Mouse (Mus musculus): ENCODE measurements at regions not wholly inside any gene's neighbourhood (a gene's known extent, or its start where the extent isn't known, plus 50 kb on each side); places are given as distances from the start of the nearest gene placed in this dataset.

DNA sequence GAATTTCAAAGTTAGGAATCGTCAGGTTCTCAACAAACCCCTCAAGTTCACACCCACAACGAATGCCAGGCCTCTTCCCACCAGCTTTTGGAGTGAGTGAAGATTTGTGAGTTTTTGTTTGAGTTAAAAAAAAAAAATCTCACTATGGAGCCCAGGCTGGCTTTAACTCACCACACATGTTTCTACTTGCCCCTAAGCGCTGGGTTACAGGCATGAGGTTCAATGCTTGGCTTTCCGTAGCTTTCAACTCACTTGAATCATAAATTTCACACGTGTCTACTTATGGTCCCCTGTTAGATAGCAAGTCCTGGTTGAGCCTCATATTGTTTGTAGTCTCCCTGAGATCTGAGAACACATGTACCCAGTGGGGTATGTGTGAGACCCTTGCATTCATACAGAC lies 122.8 kb upstream of the Efna5 start:
- Histone ChIP-seq H3K27me3 (ENCODE audit: low read depth, poor library complexity, severe bottlenecking) (no peaks in the 10 kb centered on the region), H3K4me1 (peaks cover 39% of the 10 kb centered on the region), H3K27ac (replicated peaks) (no peak overlapping the region), H3K4me3 (no peak overlapping the region), H3K9me3 (replicated peaks) (no peaks in the 10 kb centered on the region), H3K36me3 (no peaks in the 10 kb centered on the region)
- 89% methylated on average over 5 of the region's 5 CpGs for WGBS
- no peak for DNase-seq (ENCODE audit: low spot score)

DNA sequence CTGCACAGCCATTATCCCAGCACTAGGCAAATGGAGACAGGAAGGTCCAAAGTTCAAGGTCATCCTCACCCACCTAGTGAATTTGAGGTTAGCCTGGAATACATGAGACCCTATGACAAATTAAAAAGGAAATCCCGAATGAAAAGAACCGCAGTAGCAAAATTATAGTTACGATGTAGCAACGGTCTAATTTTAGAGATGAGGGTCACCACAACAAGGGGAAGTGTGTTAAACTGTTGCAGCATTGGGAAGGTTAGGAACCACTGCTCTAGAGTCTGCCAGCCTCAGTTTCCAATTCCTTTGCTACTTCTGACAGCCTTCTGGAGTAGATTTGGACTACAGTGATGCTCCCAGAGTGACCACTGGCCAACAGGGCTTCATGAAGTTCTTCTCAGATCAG lies 121.6 kb upstream of the Efna5 start:
- WGBS, result 95% methylated on average over 4 of the region's 4 CpGs

DNA sequence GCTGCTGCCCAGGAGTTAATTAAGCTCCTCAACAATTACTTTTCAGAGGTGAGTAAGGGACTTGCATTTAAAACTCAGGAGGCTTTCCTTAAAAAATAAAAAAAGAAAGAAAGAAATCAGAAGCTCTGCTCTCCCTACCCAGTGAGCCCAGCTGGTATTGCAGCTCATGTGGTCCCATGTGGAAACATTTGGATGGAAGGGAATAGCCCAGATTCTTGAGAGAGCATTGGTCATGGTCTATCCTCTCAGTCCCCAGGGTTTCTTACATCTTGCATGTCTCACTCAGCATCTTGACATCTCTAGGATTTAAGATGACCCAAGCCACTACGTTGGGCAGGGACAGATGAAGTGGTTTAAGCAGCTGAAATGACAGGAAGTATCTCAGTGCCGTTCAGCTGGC lies 120.8 kb upstream of the Efna5 start:
- no peak for DNase-seq (ENCODE audit: low spot score)
- WGBS, result 85% methylated on average over 2 of the region's 2 CpGs
- peaks cover 29% of the 10 kb centered on the region for H3K4me1 ChIP-seq
- H3K9me3 ChIP-seq (replicated peaks), result no peaks in the 10 kb centered on the region
- H3K4me3 ChIP-seq, result no peak overlapping the region
- no peak overlapping the region for H3K27ac ChIP-seq (replicated peaks)
- no peaks in the 10 kb centered on the region for H3K36me3 ChIP-seq
- H3K27me3 ChIP-seq (ENCODE audit: low read depth, poor library complexity, severe bottlenecking), result no peaks in the 10 kb centered on the region

More for the DNA sequence above, 121.6 kb upstream of the Efna5 start:
- DNase-seq (ENCODE audit: low spot score), result no peak
- Histone ChIP-seq H3K4me3 (no peak overlapping the region), H3K4me1 (peaks cover 29% of the 10 kb centered on the region), H3K36me3 (no peaks in the 10 kb centered on the region), H3K9me3 (replicated peaks) (no peaks in the 10 kb centered on the region), H3K27ac (replicated peaks) (no peak overlapping the region), H3K27me3 (ENCODE audit: low read depth, poor library complexity, severe bottlenecking) (no peaks in the 10 kb centered on the region)

DNA sequence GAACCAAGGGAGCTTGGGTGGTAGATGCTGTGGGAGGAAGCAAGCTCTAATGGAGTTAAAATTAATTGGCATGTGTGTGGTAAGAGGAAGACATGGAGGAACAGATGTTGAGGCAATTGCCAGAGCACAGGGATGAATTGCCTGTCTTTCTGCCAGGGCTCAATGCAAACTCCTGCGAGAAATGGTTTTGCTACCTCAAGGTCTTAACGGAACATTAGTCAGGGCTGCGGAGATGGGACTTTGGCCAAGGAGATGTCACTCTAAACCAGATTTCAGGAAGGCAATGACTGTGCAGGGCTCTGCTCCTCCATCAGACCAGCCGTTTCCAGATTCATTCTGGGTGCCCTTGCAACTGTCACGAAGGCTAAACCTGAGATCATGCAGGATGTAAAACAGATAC lies 116.6 kb upstream of the Efna5 start:
- Histone ChIP-seq H3K4me1 (peaks cover 12% of the 10 kb centered on the region), H3K36me3 (no peaks in the 10 kb centered on the region), H3K4me3 (no peak overlapping the region), H3K9me3 (replicated peaks) (no peaks in the 10 kb centered on the region), H3K27me3 (ENCODE audit: low read depth, poor library complexity, severe bottlenecking) (no peaks in the 10 kb centered on the region), H3K27ac (replicated peaks) (no peak overlapping the region)
- WGBS, result 96% methylated on average over 5 of the region's 5 CpGs
- no peak for DNase-seq (ENCODE audit: low spot score)

DNA sequence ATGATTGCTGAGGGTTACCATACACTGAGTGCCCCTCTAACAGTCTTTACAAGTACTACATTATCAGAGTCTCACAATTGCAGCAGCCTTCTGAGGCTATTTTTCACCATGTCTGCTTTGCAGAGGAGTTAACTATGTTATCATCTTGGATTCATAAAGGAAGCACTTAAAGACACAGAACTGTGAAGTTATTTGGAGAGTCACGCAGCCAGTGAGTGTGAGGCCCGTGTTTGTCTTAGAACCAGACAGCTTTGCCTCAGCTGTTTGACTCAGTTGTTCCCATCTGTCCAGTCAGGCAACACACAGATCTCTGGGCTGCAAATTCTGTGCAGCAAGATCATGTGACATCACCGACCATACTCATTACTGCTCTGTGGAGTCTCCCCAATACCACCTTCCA lies 114.2 kb upstream of the Efna5 start:
- WGBS, result 86% methylated on average over 3 of the region's 3 CpGs
- Histone ChIP-seq H3K4me1 (peaks cover 12% of the 10 kb centered on the region), H3K27ac (replicated peaks) (no peak overlapping the region), H3K27me3 (ENCODE audit: low read depth, poor library complexity, severe bottlenecking) (no peaks in the 10 kb centered on the region), H3K36me3 (no peaks in the 10 kb centered on the region), H3K9me3 (replicated peaks) (no peaks in the 10 kb centered on the region), H3K4me3 (no peak overlapping the region)
- DNase-seq (ENCODE audit: low spot score), result no peak

DNA sequence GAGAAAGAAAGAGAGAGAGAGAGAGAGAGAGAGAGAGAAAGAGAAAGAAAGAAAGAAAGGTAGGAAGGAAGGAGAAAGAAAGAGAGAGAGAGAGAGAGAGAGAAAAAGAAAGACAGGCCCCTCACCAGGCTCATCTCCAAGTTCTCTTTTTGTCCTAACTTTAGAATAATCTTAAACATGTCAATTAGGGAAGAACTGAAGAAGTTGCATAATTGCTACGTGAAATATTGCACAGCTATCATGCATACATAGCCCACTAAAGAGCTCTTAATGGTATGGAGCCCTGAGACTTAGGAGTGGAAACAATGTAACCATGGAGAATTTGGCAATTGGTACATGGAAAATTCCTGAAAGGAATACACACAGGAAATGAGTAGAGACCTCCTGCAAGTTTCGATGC lies 111.9 kb upstream of the Efna5 start:
- WGBS, result 91% methylated on average over 2 of the region's 2 CpGs
- no peaks in the 10 kb centered on the region for H3K27me3 ChIP-seq (ENCODE audit: low read depth, poor library complexity, severe bottlenecking)
- H3K36me3 ChIP-seq, result no peaks in the 10 kb centered on the region
- H3K4me3 ChIP-seq, result no peak overlapping the region
- DNase-seq (ENCODE audit: low spot score), result no peak
- no peak overlapping the region for H3K27ac ChIP-seq (replicated peaks)
- no peaks in the 10 kb centered on the region for H3K4me1 ChIP-seq
- H3K9me3 ChIP-seq (replicated peaks), result no peaks in the 10 kb centered on the region

DNA sequence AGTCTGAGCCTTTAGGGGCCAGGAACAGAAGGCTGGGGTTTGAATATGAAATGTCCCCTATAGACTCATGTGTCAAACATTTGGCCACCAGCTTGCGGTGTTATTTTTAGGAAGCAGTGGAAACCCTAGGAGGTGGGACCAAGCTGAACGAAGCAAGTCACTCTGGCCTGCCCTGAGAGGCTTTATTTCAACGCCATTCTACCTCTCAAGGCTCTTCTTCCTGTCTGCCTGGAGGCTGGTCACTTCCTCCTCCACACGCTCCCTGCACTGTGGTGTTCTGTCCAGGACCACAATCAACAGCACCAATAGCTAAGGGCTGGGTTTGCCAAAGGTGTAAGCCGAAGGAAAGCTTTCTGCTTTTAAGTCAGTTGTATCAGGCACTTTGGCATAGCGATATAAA lies 105.2 kb upstream of the Efna5 start:
- DNase-seq (ENCODE audit: low spot score), result no peak
- Histone ChIP-seq H3K9me3 (replicated peaks) (no peaks in the 10 kb centered on the region), H3K36me3 (no peaks in the 10 kb centered on the region), H3K27me3 (ENCODE audit: low read depth, poor library complexity, severe bottlenecking) (no peaks in the 10 kb centered on the region), H3K4me1 (peaks cover 5% of the 10 kb centered on the region; the same call in 1 of the 2 replicates), H3K27ac (replicated peaks) (no peak overlapping the region), H3K4me3 (no peak overlapping the region)
- WGBS, result 76% methylated on average over 6 of the region's 6 CpGs

DNA sequence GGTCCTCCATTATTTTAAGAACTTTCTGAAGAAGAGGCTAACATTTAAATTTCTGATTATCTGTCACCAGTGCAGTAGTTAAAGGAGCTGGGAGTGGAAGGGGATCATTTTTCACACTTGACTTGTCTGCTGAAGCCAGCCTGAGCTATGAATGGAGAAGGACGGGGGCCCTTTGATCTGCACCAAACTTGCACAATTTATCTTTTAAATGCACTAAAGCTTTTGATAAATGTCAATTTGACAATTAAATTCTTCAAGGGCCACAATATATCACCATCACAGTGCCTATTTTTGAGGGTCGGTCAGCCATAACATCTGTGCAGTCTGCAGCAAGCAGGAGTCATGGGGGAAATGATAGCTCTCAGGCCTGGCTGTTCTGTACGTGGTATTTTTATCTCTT lies 99.2 kb upstream of the Efna5 start:
- 40% methylated on average over 3 of the region's 3 CpGs for WGBS
- Histone ChIP-seq H3K4me1 (peaks cover 32% of the 10 kb centered on the region), H3K4me3 (no peak overlapping the region), H3K9me3 (replicated peaks) (no peaks in the 10 kb centered on the region; the same call in 1 of the 2 replicates), H3K36me3 (no peaks in the 10 kb centered on the region), H3K27ac (replicated peaks) (no peak overlapping the region), H3K27me3 (ENCODE audit: low read depth, poor library complexity, severe bottlenecking) (no peaks in the 10 kb centered on the region)
- no peak for DNase-seq (ENCODE audit: low spot score)

DNA sequence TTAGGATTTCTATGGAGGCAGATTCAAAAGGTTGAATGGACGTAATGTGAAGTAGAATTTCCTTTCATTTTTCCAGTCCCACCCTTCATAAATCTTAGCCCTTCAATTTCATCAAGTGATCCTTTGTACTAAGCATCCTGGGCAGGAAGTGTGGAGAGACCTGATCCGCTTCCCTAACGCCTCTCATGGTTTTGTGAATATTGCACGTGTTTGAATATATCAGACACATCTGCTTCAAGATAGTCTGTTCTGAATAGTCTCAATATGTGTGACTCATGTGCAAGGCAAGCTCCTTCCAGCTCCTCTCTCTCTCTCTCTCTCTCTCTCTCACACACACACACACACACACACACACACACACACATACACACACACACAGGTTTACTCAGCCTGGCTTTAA lies 96.4 kb upstream of the Efna5 start:
- Histone ChIP-seq H3K27ac (replicated peaks) (no peak overlapping the region), H3K4me1 (peaks cover 44% of the 10 kb centered on the region)
- 86% methylated on average over 4 of the region's 4 CpGs for WGBS

DNA sequence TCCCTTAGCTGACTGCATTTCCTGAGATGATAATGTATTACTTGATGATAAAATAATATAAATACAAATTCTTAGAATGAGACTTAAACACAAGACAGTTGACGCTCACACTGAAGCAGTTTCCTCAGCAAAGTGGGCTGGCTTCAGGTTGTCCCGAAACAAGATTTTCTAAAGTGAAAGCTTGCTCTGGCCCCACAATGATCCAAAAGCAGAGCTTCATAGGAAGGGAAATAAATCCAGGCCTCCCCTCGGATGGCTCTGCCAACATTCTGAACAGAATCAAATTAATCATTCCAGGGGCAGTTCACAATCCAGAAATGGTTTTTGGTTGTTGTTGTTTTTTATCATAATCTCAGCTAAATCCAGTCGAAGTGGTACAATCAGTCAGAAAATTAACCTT lies 96.0 kb upstream of the Efna5 start:
- H3K27me3 ChIP-seq (ENCODE audit: low read depth, poor library complexity, severe bottlenecking), result no peaks in the 10 kb centered on the region
- no peak overlapping the region for H3K27ac ChIP-seq (replicated peaks)
- H3K4me3 ChIP-seq, result no peak overlapping the region
- DNase-seq (ENCODE audit: low spot score), result no peak
- H3K4me1 ChIP-seq, result peaks cover 44% of the 10 kb centered on the region
- no peaks in the 10 kb centered on the region for H3K36me3 ChIP-seq
- 94% methylated on average over 4 of the region's 4 CpGs for WGBS
- no peaks in the 10 kb centered on the region; the same call in 1 of the 2 replicates for H3K9me3 ChIP-seq (replicated peaks)

More for the DNA sequence above, 96.4 kb upstream of the Efna5 start:
- H3K36me3 ChIP-seq, result no peaks in the 10 kb centered on the region
- no peak for DNase-seq (ENCODE audit: low spot score)
- H3K9me3 ChIP-seq (replicated peaks), result no peaks in the 10 kb centered on the region; the same call in 1 of the 2 replicates
- no peaks in the 10 kb centered on the region for H3K27me3 ChIP-seq (ENCODE audit: low read depth, poor library complexity, severe bottlenecking)
- H3K4me3 ChIP-seq, result no peak overlapping the region

DNA sequence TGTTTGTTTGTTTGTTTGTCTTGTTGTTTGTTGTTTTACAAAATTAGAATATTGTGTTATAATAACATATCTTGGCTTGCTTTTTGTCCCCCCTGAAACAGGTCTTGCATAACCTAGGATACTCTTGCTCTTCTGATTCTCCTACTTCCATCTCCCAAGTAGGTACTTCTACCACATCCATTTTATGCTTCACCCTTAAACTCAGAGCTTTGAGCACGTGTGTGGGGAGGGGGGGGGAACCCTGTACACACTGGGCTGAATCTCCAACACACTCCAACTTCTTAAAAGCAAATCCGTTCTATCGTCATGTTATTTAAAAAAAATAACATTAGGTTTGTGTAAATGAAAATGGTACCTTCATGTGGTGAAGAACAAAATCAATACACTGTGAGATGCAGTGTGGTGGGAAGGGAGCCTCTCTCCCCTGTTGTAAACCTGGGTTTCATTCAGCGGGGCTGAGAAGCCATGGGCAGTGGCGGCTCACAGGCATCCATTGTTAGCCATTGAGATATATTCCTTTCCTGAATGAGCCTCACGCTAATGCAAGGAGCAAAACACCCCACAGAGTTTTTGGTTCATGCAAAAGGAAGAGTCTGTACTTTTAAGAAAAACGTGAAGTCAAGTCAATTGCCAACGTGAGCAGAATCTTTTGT lies 93.6 kb upstream of the Efna5 start:
- no peaks in the 10 kb centered on the region for H3K36me3 ChIP-seq
- no peak overlapping the region for H3K4me3 ChIP-seq
- 63% methylated on average over 8 of the region's 8 CpGs for WGBS
- 0 out of 2 replicates have a peak overlapping the region, but pooled peaks have one; percentile 33 for H3K27ac ChIP-seq (replicated peaks)
- DNase-seq (ENCODE audit: low spot score), result no peak
- H3K9me3 ChIP-seq (replicated peaks), result no peaks in the 10 kb centered on the region; the same call in 1 of the 2 replicates
- H3K27me3 ChIP-seq (ENCODE audit: low read depth, poor library complexity, severe bottlenecking), result no peaks in the 10 kb centered on the region
- H3K4me1 ChIP-seq, result peaks cover 25% of the 10 kb centered on the region

DNA sequence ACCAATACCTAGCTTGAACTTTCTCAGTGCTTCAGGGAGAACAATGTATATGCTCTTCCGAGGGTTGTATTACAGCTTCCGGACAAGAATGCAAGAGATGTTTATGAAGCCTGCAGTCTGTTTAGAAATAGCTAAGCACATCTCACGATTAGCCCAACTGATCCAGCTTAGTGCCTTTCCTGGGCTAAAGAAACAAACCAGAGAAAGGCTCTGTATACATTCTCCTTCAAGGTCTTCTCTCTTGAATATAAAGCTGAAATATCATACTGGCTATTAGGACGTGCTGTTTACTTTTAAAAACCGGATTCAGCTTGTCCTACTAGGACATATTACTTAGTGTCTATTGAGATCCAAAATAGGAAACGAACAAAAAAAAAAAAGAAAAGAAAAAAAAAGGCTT lies 87.9 kb upstream of the Efna5 start:
- Histone ChIP-seq H3K9me3 (replicated peaks) (no peaks in the 10 kb centered on the region), H3K4me3 (no peak overlapping the region), H3K27ac (replicated peaks) (no peak overlapping the region), H3K4me1 (0 out of 2 replicates have a peak, but pooled peaks cover 4% of the 10 kb centered on the region), H3K36me3 (no peaks in the 10 kb centered on the region), H3K27me3 (ENCODE audit: low read depth, poor library complexity, severe bottlenecking) (0 out of 2 replicates have a peak, but pooled peaks cover 4% of the 10 kb centered on the region)
- DNase-seq (ENCODE audit: low spot score), result no peak
- 80% methylated on average over 6 of the region's 6 CpGs for WGBS

DNA sequence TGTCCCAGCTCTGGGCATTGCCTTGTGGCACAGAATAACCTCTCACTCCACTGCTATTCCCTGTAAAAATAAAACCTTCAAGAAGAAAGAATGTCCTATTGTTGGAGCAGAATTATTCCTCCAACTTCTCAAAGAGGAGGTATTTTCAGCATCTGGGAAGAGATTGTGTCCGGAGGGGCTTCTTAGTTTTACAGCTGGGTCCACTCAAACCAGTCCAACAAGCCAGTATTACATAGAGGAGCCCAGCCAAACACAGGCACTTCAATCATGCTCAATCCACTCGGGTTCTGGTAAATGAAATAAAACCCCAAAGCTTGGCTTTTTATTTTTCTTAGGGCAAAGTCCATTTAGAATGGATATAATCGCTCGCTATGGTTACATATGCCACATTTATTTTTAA lies 82.7 kb upstream of the Efna5 start:
- Histone ChIP-seq H3K9me3 (replicated peaks) (no peaks in the 10 kb centered on the region), H3K4me3 (no peak overlapping the region), H3K36me3 (no peaks in the 10 kb centered on the region), H3K27ac (replicated peaks) (peak overlapping the region; percentile 71), H3K4me1 (peaks cover 22% of the 10 kb centered on the region), H3K27me3 (ENCODE audit: low read depth, poor library complexity, severe bottlenecking) (0 out of 2 replicates have a peak, but pooled peaks cover 4% of the 10 kb centered on the region)
- no peak for DNase-seq (ENCODE audit: low spot score)
- WGBS, result 87% methylated on average over 4 of the region's 4 CpGs

DNA sequence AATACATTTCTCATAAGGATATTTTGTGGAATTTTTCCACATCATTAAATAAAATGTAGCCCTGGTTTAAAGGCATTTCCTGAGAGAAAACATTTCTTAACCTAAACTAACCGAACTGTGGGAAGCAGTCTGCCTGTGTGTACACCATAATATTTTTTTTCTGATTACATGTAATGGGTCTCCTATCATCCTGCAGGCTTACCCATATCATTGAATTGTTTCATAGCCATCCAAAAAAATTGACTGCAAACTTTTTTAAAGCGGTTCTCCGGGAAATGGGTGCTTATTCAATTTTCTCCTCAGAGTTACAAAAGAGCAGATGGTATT lies 81.1 kb upstream of the Efna5 start:
- H3K4me1 ChIP-seq, result peaks cover 19% of the 10 kb centered on the region
- H3K27ac ChIP-seq (replicated peaks), result no peak overlapping the region
- H3K27me3 ChIP-seq (ENCODE audit: low read depth, poor library complexity, severe bottlenecking), result 0 out of 2 replicates have a peak, but pooled peaks cover 4% of the 10 kb centered on the region
- H3K36me3 ChIP-seq, result no peaks in the 10 kb centered on the region
- no peak overlapping the region for H3K4me3 ChIP-seq
- H3K9me3 ChIP-seq (replicated peaks), result no peaks in the 10 kb centered on the region
- no peak for DNase-seq (ENCODE audit: low spot score)
- WGBS, result 94% methylated on average over 3 of the region's 3 CpGs

Data from midbrain, embryonic 10.5 days (tissue).